Mouse (Mus musculus): ENCODE measurements around the gene Steap2. TPM values are rescaled to one million over a fixed set of nuclear protein-coding genes. Genes with fewer than 3 reads are reported as not detected.

Steap2 gene
- 0.06 TPM for polyA plus RNA-seq (2017; shearing (Covaris generic))

GRCm38 (mm10) chr5:5693956-5694653 is at the start of gene Steap2:
Steap2 (minus strand) TSS chr5:5694578.

GRCm38 (mm10) chr5:5663655-5664370 is 30.6 kb downstream of the Steap2 start, which contains the start of gene Cfap69:
Cfap69 (minus strand) TSS chr5:5664239.

Other genes starting within 250 kb of the Steap2 start
- not detected for gene 1700015F17Rik, start 215.4 kb downstream of the Steap2 start, polyA plus RNA-seq (2017; shearing (Covaris generic))
- 0.71 TPM for gene Cldn12, start 179.6 kb downstream of the Steap2 start, polyA plus RNA-seq (2017; shearing (Covaris generic))
- 6.9 TPM for gene Gtpbp10, start 135.0 kb downstream of the Steap2 start, polyA plus RNA-seq (2017; shearing (Covaris generic))
- gene Gm8773, start 120.8 kb downstream of the Steap2 start, polyA plus RNA-seq (2017; shearing (Covaris generic)) = not detected
- gene Cfap69, start 30.3 kb downstream of the Steap2 start, polyA plus RNA-seq (2017; shearing (Covaris generic)) = not detected
- not detected for gene Steap1, start 54.7 kb upstream of the Steap2 start, polyA plus RNA-seq (2017; shearing (Covaris generic))

Data from naive thymus-derived CD4-positive, alpha-beta T cell, adult 5 months (primary cell).